Mouse (Mus musculus): ENCODE measurements at regions not wholly inside any gene's neighbourhood (a gene's known extent, or its start where the extent isn't known, plus 50 kb on each side); places are given as distances from the start of the nearest gene placed in this dataset.
A peak's percentile ranks its signal among the peaks of the same experiment; 100 is the strongest.

DNA sequence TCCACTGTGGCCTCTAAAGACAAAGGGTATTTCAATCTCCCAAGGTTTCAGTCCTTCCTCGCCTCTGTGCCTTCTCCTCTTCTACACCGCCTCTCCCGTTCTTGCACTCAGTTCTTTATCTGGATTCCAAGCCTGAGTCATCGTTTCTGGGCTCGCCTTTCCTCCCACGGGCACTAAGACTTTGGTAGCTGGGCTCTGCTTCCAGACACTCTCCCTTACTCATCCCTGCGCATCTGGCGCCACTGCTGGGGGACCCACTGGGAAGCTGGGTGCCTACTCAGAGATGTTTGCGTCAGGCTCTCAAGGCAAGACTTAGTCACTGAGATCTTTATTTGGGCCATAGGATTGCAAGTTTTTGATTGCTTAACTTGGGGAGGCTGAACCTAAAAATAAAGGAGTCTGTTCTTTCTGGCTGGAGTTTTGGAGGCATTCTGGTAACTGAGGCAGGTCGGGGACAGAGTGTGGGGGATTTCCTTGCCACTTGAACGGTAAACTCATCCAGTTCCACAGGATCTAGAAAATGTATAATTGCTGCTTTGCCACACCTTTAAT, 143.5 kb upstream of the Phyhipl start:
- H3K36me3 ChIP-seq (ENCODE audit: insufficient read depth, low read length): no peaks in the 10 kb centered on the region
- peaks cover 10% of the 10 kb centered on the region; the same call in 1 of the 2 replicates for H3K4me1 ChIP-seq (ENCODE audit: insufficient read depth, low read length)
- no peak overlapping the region for H3K9ac ChIP-seq (replicated peaks; ENCODE audit: low read length)
- 83% methylated on average over 11 of the region's 11 CpGs for WGBS
- no peaks in the 10 kb centered on the region for H3K9me3 ChIP-seq (ENCODE audit: low read length)
- no peak for TF ChIP-seq CTCF (IDR thresholded peaks at IDR 0.05; ENCODE audit: low read depth)
- 0 out of 2 replicates have a peak overlapping the region, but pooled peaks have one; percentile 60 for H3K27ac ChIP-seq
- DNase-seq (ENCODE audit: low spot score): no peak
- H3K27me3 ChIP-seq (ENCODE audit: insufficient read depth, low read length): no peaks in the 10 kb centered on the region
- no peak for ATAC-seq
- no peak overlapping the region for H3K4me3 ChIP-seq (ENCODE audit: low read length)
- no peak overlapping the region for H3K4me2 ChIP-seq (ENCODE audit: low read depth, low read length)

DNA sequence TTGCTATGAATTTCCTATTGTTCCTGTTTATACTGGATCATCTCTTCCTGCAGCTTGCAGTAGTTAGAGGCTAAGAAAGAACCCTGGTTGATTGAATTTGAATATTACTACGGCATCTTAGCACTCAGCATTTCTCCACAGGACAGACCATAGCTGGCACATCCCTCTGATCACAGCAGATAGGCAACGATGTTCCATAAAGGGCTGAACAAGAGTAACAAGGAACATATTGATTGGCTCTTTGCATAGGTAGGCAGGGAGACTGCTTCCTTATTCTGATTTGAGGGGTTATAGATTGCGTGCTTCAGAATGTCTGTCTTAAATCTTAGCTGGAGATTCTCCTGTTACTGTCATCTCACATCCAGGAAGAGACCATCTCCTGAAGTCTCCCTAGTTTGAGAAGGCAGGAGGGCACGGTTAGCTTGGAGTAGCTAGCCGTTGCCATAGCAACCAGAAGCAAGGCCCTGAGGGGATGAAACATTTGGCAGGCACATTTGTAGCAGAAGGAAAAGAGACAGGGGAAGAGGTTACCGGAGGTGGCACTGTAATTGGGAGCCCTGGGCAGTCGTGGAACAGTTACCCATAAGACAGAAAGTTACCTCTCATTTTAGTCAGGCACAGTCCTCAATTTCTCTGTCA, 133.2 kb upstream of the Phyhipl start:
- no peak overlapping the region for H3K9ac ChIP-seq (replicated peaks; ENCODE audit: low read length)
- H3K4me2 ChIP-seq (ENCODE audit: low read depth, low read length): no peak overlapping the region
- no peaks in the 10 kb centered on the region for H3K27me3 ChIP-seq (ENCODE audit: insufficient read depth, low read length)
- peak overlapping the region; percentile 56 for H3K27ac ChIP-seq
- H3K9me3 ChIP-seq (ENCODE audit: low read length): no peaks in the 10 kb centered on the region
- H3K4me1 ChIP-seq (ENCODE audit: insufficient read depth, low read length): peaks cover 7% of the 10 kb centered on the region; the same call in 1 of the 2 replicates
- 20% methylated on average over 7 of the region's 7 CpGs for WGBS
- ATAC-seq (peak; percentile 85), DNase-seq (ENCODE audit: low spot score) (peak; percentile 88)
- TF ChIP-seq CTCF (IDR thresholded peaks at IDR 0.05; ENCODE audit: low read depth): no peak
- no peaks in the 10 kb centered on the region for H3K36me3 ChIP-seq (ENCODE audit: insufficient read depth, low read length)
- H3K4me3 ChIP-seq (ENCODE audit: low read length): no peak overlapping the region

DNA sequence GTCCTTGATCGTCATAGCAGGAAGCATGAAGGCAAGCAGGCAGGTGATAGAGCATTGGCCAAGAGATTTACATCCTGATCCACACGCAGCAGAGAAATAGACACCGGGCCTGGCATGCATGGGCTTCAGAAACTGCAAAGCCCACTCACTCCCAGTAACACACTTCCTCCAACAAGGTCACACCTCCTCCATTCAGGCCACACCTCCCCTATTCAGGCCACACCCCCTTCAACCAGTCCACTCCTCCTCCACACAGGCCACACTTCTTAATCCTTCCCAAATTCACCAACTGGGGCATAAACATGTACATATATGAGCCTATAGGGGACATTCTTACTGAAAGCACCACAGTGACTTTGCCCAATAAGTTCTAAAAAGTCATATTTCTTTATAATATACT, 125.3 kb upstream of the Phyhipl start:
- H3K27me3 ChIP-seq (ENCODE audit: insufficient read depth, low read length): no peaks in the 10 kb centered on the region
- DNase-seq (ENCODE audit: low spot score): no peak
- H3K4me1 ChIP-seq (ENCODE audit: insufficient read depth, low read length): no peaks in the 10 kb centered on the region
- H3K4me3 ChIP-seq (ENCODE audit: low read length): no peak overlapping the region
- WGBS: 96% methylated on average over 3 of the region's 3 CpGs
- no peak overlapping the region for H3K4me2 ChIP-seq (ENCODE audit: low read depth, low read length)
- no peak overlapping the region for H3K27ac ChIP-seq
- TF ChIP-seq CTCF (IDR thresholded peaks at IDR 0.05; ENCODE audit: low read depth): no peak
- 0 out of 2 replicates have a peak, but pooled peaks cover 3% of the 10 kb centered on the region for H3K9me3 ChIP-seq (ENCODE audit: low read length)
- ATAC-seq: no peak
- H3K36me3 ChIP-seq (ENCODE audit: insufficient read depth, low read length): no peaks in the 10 kb centered on the region
- no peak overlapping the region for H3K9ac ChIP-seq (replicated peaks; ENCODE audit: low read length)

GRCm38 (mm10) chr10:70778596-70778995, 122.8 kb upstream of the Phyhipl start:
- 72% methylated on average over 11 of the region's 11 CpGs for WGBS
- no peak for TF ChIP-seq CTCF (IDR thresholded peaks at IDR 0.05; ENCODE audit: low read depth)
- DNase-seq (ENCODE audit: low spot score) (no peak), ATAC-seq (no peak)
- H3K4me3 ChIP-seq (ENCODE audit: low read length): no peak overlapping the region
- H3K9ac ChIP-seq (replicated peaks; ENCODE audit: low read length): no peak overlapping the region
- no peak overlapping the region for H3K27ac ChIP-seq
- no peaks in the 10 kb centered on the region for H3K27me3 ChIP-seq (ENCODE audit: insufficient read depth, low read length)
- H3K4me1 ChIP-seq (ENCODE audit: insufficient read depth, low read length): no peaks in the 10 kb centered on the region
- no peaks in the 10 kb centered on the region for H3K36me3 ChIP-seq (ENCODE audit: insufficient read depth, low read length)
- 0 out of 2 replicates have a peak, but pooled peaks cover 3% of the 10 kb centered on the region for H3K9me3 ChIP-seq (ENCODE audit: low read length)
- H3K4me2 ChIP-seq (ENCODE audit: low read depth, low read length): no peak overlapping the region

- no peak overlapping the region for H3K4me3 ChIP-seq (ENCODE audit: low read length)
- H3K4me1 ChIP-seq (ENCODE audit: insufficient read depth, low read length): no peaks in the 10 kb centered on the region
- no peak overlapping the region for H3K27ac ChIP-seq
- no peaks in the 10 kb centered on the region for H3K36me3 ChIP-seq (ENCODE audit: insufficient read depth, low read length)
- no peak overlapping the region for H3K4me2 ChIP-seq (ENCODE audit: low read depth, low read length)
- no peaks in the 10 kb centered on the region for H3K27me3 ChIP-seq (ENCODE audit: insufficient read depth, low read length)
- DNase-seq (ENCODE audit: low spot score): no peak
- TF ChIP-seq CTCF (IDR thresholded peaks at IDR 0.05; ENCODE audit: low read depth): no peak
- ATAC-seq: no peak
- H3K9ac ChIP-seq (replicated peaks; ENCODE audit: low read length): no peak overlapping the region
- WGBS: 59% methylated on average over 2 of the region's 2 CpGs
- no peaks in the 10 kb centered on the region for H3K9me3 ChIP-seq (ENCODE audit: low read length)
Measured at GRCm38 (mm10) chr10:70774571-70774970, 118.8 kb upstream of the Phyhipl start.

GRCm38 (mm10) chr10:70774159-70774558, 118.4 kb upstream of the Phyhipl start:
- ATAC-seq: no peak
- no peak overlapping the region for H3K4me3 ChIP-seq (ENCODE audit: low read length)
- no peak for DNase-seq (ENCODE audit: low spot score)
- no peaks in the 10 kb centered on the region for H3K27me3 ChIP-seq (ENCODE audit: insufficient read depth, low read length)
- no peaks in the 10 kb centered on the region for H3K9me3 ChIP-seq (ENCODE audit: low read length)
- TF ChIP-seq CTCF (IDR thresholded peaks at IDR 0.05; ENCODE audit: low read depth): no peak
- no peak overlapping the region for H3K4me2 ChIP-seq (ENCODE audit: low read depth, low read length)
- no peaks in the 10 kb centered on the region for H3K4me1 ChIP-seq (ENCODE audit: insufficient read depth, low read length)
- 42% methylated on average over 3 of the region's 4 CpGs for WGBS
- H3K9ac ChIP-seq (replicated peaks; ENCODE audit: low read length): no peak overlapping the region
- no peaks in the 10 kb centered on the region for H3K36me3 ChIP-seq (ENCODE audit: insufficient read depth, low read length)
- H3K27ac ChIP-seq: no peak overlapping the region

GRCm38 (mm10) chr10:70767461-70767860, 111.7 kb upstream of the Phyhipl start:
- 69% methylated on average over 7 of the region's 7 CpGs for WGBS
- H3K27ac ChIP-seq: no peak overlapping the region
- DNase-seq (ENCODE audit: low spot score): no peak
- ATAC-seq: no peak
- no peaks in the 10 kb centered on the region for H3K36me3 ChIP-seq (ENCODE audit: insufficient read depth, low read length)
- H3K4me3 ChIP-seq (ENCODE audit: low read length): no peak overlapping the region
- H3K9me3 ChIP-seq (ENCODE audit: low read length): no peaks in the 10 kb centered on the region
- H3K9ac ChIP-seq (replicated peaks; ENCODE audit: low read length): no peak overlapping the region
- no peaks in the 10 kb centered on the region for H3K27me3 ChIP-seq (ENCODE audit: insufficient read depth, low read length)
- H3K4me2 ChIP-seq (ENCODE audit: low read depth, low read length): no peak overlapping the region
- 0 out of 2 replicates have a peak, but pooled peaks cover 4% of the 10 kb centered on the region for H3K4me1 ChIP-seq (ENCODE audit: insufficient read depth, low read length)
- no peak for TF ChIP-seq CTCF (IDR thresholded peaks at IDR 0.05; ENCODE audit: low read depth)

Data from hindbrain, postnatal 0 days (tissue).